Mouse (Mus musculus) testis, adult 2 months (tissue): Measurements from ENCODE around the gene Adgrb2.

ENCODE experiments used
- CTCF ChIP-seq: fragments of 200-500 bp; IDR thresholded peaks from 2 replicates; pipeline ENCODE4 v1.5.1; 2012; ENCODE audit warnings: low read depth, mild to moderate bottlenecking, inconsistent platforms, low read length, moderate library complexity; ENCODE audit not compliant: control insufficient read depth, insufficient read depth, insufficient replicate concordance
- POLR2A ChIP-seq: fragments of 200-500 bp; IDR thresholded peaks from 2 replicates; pipeline ENCODE4 v1.6.1; 2012; ENCODE audit warnings: low read depth, mild to moderate bottlenecking, inconsistent platforms, low read length, moderate library complexity; ENCODE audit not compliant: control insufficient read depth

DNA sequence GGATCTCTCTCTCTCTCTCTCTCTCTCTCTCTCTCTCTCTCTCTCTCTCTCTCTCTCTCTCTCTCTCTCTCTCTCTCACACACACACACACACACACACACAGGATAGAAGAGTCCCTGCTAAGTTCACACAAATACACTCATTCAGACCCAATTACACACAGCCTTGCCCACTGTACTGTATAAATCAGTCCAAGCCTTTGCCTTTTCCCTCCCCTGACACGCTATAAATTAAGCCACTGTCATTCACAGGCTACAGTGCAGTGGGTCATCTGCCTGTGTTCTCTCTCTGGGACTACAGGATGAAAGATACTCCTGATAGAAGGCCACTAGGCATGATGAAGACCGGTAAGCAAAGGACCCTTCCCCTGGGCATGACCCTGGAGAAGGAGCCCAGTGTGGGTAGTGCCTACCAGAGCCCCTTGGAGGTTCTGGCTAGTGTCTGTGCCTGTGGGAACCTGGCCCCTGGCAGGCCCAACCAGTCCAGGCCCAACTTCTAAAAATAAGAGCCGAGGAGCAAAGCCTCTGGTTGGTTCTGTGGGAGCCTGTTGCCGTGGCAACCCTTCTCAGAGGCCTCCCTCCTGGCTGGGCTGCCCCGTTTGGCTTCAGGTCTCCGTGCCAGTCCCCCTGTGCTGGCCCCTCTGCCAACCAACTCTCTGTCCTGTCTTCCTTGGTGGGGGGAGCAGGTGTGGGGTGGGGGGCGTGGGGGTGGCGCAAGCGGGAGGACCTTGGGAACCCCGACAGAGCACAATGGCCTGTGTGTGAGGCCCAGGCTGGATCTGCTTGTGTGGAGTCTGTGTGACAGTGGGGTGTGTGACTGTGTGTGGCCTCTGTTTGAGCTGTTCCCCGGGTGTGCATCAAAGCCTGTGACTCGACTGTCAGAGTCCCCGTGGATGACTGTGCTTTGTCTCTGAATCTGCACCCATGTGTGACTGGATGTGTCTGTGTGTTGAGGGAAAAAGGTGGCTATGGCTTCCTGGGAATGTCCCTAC, 17.4 kb upstream of the Adgrb2 start:
- TF ChIP-seq CTCF (no peak), POLR2A (no peak)
